Mouse (Mus musculus) neural tube, embryonic 10.5 days (tissue): ENCODE data around the gene Samhd1.
"Not testable (repeated sequence)": the region's sequence is repeated elsewhere in the genome, so short reads cannot be mapped to it uniquely, and the experiment has no call there.

Experiments
- DNase-seq: peaks from one replicate; pipeline ENCODE4 v3.0.0-alpha.2; 2017; ENCODE audit warnings: low spot score; ENCODE audit errors: extremely low spot score

Samhd1 gene

GRCm38 (mm10) chr2:157135014-157135413 lies at the start of gene Samhd1:
Samhd1 (minus strand) TSS chr2:157135265.
- DNase-seq = peak; percentile 93

- DNase-seq = no peak
Measured at GRCm38 (mm10) chr2:157178167-157178566, 43.1 kb upstream of the Samhd1 start.

- DNase-seq = no peak
Measured at GRCm38 (mm10) chr2:157176248-157176647, 41.2 kb upstream of the Samhd1 start.

- no peak for DNase-seq
Measured at GRCm38 (mm10) chr2:157174416-157174815, 39.4 kb upstream of the Samhd1 start.

GRCm38 (mm10) chr2:157173555-157173954 lies 38.5 kb upstream of the Samhd1 start:
- no peak for DNase-seq

- DNase-seq = no peak
Measured at GRCm38 (mm10) chr2:157172984-157173383, 37.9 kb upstream of the Samhd1 start.

- DNase-seq = no peak
Measured at GRCm38 (mm10) chr2:157170626-157171025, 35.6 kb upstream of the Samhd1 start.

- DNase-seq = peak; percentile 25
Measured at GRCm38 (mm10) chr2:157170166-157170565, 35.1 kb upstream of the Samhd1 start.

GRCm38 (mm10) chr2:157166371-157167080 lies 31.5 kb upstream of the Samhd1 start:
- DNase-seq = no peak

GRCm38 (mm10) chr2:157165312-157166224 lies 30.5 kb upstream of the Samhd1 start:
- DNase-seq = not testable (repeated sequence)

- no peak for DNase-seq
Measured at GRCm38 (mm10) chr2:157164101-157164500, 29.0 kb upstream of the Samhd1 start.

GRCm38 (mm10) chr2:157156079-157156478 lies 21.0 kb upstream of the Samhd1 start:
- no peak for DNase-seq

- DNase-seq = no peak
Measured at GRCm38 (mm10) chr2:157153235-157153634, 18.2 kb upstream of the Samhd1 start.

GRCm38 (mm10) chr2:157148417-157148816 lies 13.4 kb upstream of the Samhd1 start:
- no peak for DNase-seq

GRCm38 (mm10) chr2:157147397-157148020 lies 12.4 kb upstream of the Samhd1 start:
- DNase-seq = no peak

GRCm38 (mm10) chr2:157145173-157145572 lies 10.1 kb upstream of the Samhd1 start:
- no peak for DNase-seq

GRCm38 (mm10) chr2:157144132-157144531 lies 9.1 kb upstream of the Samhd1 start:
- DNase-seq = no peak

GRCm38 (mm10) chr2:157141962-157142361 lies 6.9 kb upstream of the Samhd1 start:
- DNase-seq = no peak

GRCm38 (mm10) chr2:157139251-157139802 lies 4.3 kb upstream of the Samhd1 start:
- DNase-seq = no peak

GRCm38 (mm10) chr2:157138808-157139207 lies 3.7 kb upstream of the Samhd1 start:
- no peak for DNase-seq

- no peak for DNase-seq
Measured at GRCm38 (mm10) chr2:157137959-157138731, 3.1 kb upstream of the Samhd1 start.
